Mouse (Mus musculus) testis, adult 2 months (tissue): ENCODE measurements around the gene Carm1.

Source experiments
- CTCF ChIP-seq: fragments of 200-500 bp; IDR thresholded peaks from 2 replicates; pipeline ENCODE4 v1.5.1; 2012; ENCODE audit warnings: low read depth, mild to moderate bottlenecking, inconsistent platforms, low read length, moderate library complexity; ENCODE audit not compliant: control insufficient read depth, insufficient read depth, insufficient replicate concordance
- POLR2A ChIP-seq: fragments of 200-500 bp; IDR thresholded peaks from 2 replicates; pipeline ENCODE4 v1.6.1; 2012; ENCODE audit warnings: low read depth, mild to moderate bottlenecking, inconsistent platforms, low read length, moderate library complexity; ENCODE audit not compliant: control insufficient read depth

DNA sequence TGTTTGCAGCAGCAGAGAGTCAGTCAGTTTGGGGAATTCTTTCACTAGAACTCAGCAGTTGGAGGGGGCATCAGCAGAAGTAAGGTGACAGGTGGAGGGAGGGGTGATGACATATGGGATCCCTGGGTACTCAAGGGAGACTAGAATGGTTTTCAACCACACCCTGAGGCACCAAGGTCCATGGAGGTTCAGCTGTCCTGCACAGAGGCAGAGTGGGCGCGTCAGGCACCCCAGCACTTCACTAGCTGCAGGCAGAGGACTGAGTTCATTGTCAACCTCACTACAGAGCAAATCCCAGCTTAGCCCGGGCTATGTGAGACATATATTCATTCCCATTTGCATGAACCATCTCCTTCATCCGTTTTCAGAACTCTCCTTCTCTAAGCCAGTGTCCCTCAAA lies 9.7 kb upstream of the Carm1 start:
- TF ChIP-seq CTCF, result no peak
- TF ChIP-seq POLR2A, result no peak
